Mouse (Mus musculus): ENCODE measurements around the gene Ston2. TPM values are rescaled to one million over a fixed set of nuclear protein-coding genes. Genes with fewer than 3 reads are reported as not detected.

Ston2 gene
- polyA plus RNA-seq, 1 experiment from 2014 or later, result 25.0 TPM

DNA sequence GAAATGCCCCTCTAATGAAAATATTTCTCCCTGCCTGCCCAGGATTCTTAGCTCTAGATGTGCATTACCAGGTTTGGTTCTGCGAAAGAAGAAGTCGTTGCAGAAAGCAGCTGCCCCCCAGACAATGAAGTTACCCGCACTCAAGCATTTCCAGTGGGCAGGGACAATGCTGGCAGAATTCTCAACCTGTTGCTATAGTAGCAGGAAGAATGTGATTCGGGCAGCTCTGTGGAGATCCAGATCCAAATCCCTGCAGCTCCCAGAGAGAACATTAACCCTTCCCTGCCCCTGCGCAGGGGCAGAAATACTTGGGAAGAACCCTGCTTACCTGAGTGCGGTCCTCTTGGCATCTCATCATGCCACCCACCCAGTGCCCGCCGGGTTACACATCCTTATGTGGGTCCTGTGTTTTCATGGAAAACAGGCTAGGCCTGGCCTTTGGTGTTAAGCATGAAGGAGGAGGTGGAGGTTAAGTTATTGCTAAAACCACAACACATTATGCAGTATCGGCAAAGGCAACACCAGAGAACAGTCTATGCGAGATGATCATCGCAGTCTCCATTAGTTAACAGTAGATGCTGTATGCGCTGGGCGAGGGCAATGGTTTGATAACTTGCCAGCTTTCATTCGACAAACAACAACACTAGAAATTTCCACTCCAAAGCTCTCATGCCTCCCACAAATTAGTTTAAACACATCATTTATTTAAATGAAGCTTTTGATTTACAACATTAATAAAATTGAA lies 108.7 kb downstream of the Ston2 start:
- H3K9me3 ChIP-seq (replicated peaks), result no peaks in the 10 kb centered on the region
- H3K9ac ChIP-seq, result no peak overlapping the region
- peaks cover 8% of the 10 kb centered on the region; the same call in 1 of the 2 replicates for H3K36me3 ChIP-seq
- no peak overlapping the region for H3K4me3 ChIP-seq (replicated peaks)
- H3K27me3 ChIP-seq, result no peaks in the 10 kb centered on the region
- no peak overlapping the region for H3K4me2 ChIP-seq
- WGBS (ENCODE audit: insufficient replicate concordance), result 84% methylated on average over 14 of the region's 14 CpGs
- no peak for DNase-seq
- H3K27ac ChIP-seq, result no peak overlapping the region
- ATAC-seq (ENCODE audit: low read depth), result no peak
- peaks cover 16% of the 10 kb centered on the region for H3K4me1 ChIP-seq (replicated peaks)

DNA sequence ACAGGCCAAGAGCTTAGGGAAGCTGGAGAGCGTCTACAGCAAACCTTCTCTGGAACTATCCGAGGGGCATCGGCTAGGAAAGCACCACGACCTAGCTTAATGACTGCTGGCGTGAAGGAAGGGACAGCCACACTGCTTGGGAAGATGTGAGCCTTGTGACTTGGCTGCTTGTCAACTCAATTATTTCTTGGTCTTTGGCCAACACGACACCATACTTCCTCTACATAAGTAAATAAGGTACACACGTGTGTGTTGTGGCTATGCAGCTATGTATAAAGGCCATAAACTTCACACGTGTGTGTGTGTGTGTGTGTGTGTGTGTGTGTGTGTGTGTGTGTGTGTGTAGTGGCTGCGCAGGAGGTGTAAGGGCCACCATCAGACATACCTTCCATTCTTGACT lies 112.2 kb downstream of the Ston2 start:
- H3K27me3 ChIP-seq, result no peaks in the 10 kb centered on the region
- WGBS (ENCODE audit: insufficient replicate concordance), result 83% methylated on average over 9 of the region's 9 CpGs
- ATAC-seq (ENCODE audit: low read depth), result no peak
- H3K4me3 ChIP-seq (replicated peaks), result no peak overlapping the region
- no peak overlapping the region for H3K4me2 ChIP-seq
- H3K27ac ChIP-seq, result no peak overlapping the region
- H3K4me1 ChIP-seq (replicated peaks), result no peaks in the 10 kb centered on the region
- peaks cover 8% of the 10 kb centered on the region; the same call in 1 of the 2 replicates for H3K36me3 ChIP-seq
- H3K9me3 ChIP-seq (replicated peaks), result no peaks in the 10 kb centered on the region
- no peak overlapping the region for H3K9ac ChIP-seq
- DNase-seq, result no peak

GRCm38 (mm10) chr12:91673141-91673540 lies 115.0 kb downstream of the Ston2 start:
- H3K36me3 ChIP-seq, result 0 out of 2 replicates have a peak, but pooled peaks cover under 1% of the 10 kb centered on the region
- H3K4me2 ChIP-seq, result no peak overlapping the region
- H3K27me3 ChIP-seq, result no peaks in the 10 kb centered on the region
- H3K9ac ChIP-seq, result no peak overlapping the region
- no peaks in the 10 kb centered on the region for H3K9me3 ChIP-seq (replicated peaks)
- WGBS (ENCODE audit: insufficient replicate concordance), result 79% methylated on average over 6 of the region's 6 CpGs
- no peak overlapping the region for H3K27ac ChIP-seq
- no peak for ATAC-seq (ENCODE audit: low read depth)
- no peak for DNase-seq
- H3K4me3 ChIP-seq (replicated peaks), result no peak overlapping the region
- peaks cover 12% of the 10 kb centered on the region for H3K4me1 ChIP-seq (replicated peaks)

DNA sequence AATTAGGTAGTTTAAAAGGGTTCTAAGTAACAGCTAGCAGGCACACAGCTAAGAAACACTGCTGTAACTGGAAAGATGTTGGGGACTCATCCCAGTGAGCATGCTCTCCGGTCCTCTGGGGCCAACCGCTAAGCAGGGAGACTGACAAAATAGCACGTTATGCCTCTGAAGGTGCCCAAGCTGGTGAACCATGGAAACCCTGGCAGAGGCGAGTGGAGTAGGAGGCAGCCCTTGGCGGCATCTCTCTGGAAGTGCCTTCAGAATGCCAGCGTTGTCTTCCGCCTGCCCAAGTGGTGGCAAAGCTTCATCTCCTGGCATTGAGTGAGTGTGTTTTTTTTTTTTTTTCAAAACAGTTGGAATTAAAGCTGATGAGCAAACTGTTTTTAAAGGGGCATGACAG lies 115.7 kb downstream of the Ston2 start:
- Histone ChIP-seq H3K36me3 (no peaks in the 10 kb centered on the region), H3K9ac (no peak overlapping the region), H3K4me1 (replicated peaks) (peaks cover 17% of the 10 kb centered on the region), H3K27ac (no peak overlapping the region), H3K9me3 (replicated peaks) (no peaks in the 10 kb centered on the region), H3K4me3 (replicated peaks) (no peak overlapping the region), H3K4me2 (no peak overlapping the region), H3K27me3 (no peaks in the 10 kb centered on the region)
- ATAC-seq (ENCODE audit: low read depth) (no peak), DNase-seq (no peak)
- 90% methylated on average over 7 of the region's 7 CpGs for WGBS (ENCODE audit: insufficient replicate concordance)

GRCm38 (mm10) chr12:91668529-91669245 lies 119.5 kb downstream of the Ston2 start:
- H3K4me2 ChIP-seq, result no peak overlapping the region
- peak; percentile 15 for DNase-seq
- peak; percentile 77 for ATAC-seq (ENCODE audit: low read depth)
- peaks cover 29% of the 10 kb centered on the region for H3K4me1 ChIP-seq (replicated peaks)
- H3K36me3 ChIP-seq, result no peaks in the 10 kb centered on the region
- H3K27me3 ChIP-seq, result no peaks in the 10 kb centered on the region
- H3K9ac ChIP-seq, result no peak overlapping the region
- peak overlapping the region; percentile 44; the same call in 1 of the 2 replicates for H3K27ac ChIP-seq
- no peak overlapping the region for H3K4me3 ChIP-seq (replicated peaks)
- WGBS (ENCODE audit: insufficient replicate concordance), result 30% methylated on average over 16 of the region's 16 CpGs
- H3K9me3 ChIP-seq (replicated peaks), result no peaks in the 10 kb centered on the region

DNA sequence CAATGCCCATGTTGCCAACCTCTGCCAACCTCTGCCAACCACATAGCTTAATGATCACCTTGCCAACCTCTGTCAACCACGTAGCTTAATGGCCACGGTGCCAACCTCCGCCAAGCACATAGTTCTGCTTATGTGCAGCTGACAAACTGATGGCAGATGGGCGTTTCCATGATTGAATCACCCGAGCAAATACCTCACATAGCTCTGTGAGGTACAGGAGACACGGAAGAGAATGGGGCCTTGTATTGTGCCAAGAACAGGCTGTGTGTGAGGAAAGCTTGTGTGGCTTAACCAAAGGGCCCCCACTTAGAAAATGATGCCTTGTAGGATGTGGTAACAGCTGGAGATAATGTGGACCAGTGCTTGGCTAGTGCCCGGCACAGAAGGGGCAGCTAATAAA lies 120.4 kb downstream of the Ston2 start:
- no peaks in the 10 kb centered on the region for H3K9me3 ChIP-seq (replicated peaks)
- ATAC-seq (ENCODE audit: low read depth) (no peak), DNase-seq (no peak)
- peaks cover 29% of the 10 kb centered on the region for H3K4me1 ChIP-seq (replicated peaks)
- no peaks in the 10 kb centered on the region for H3K27me3 ChIP-seq
- no peak overlapping the region for H3K4me2 ChIP-seq
- H3K4me3 ChIP-seq (replicated peaks), result no peak overlapping the region
- 76% methylated on average over 7 of the region's 7 CpGs for WGBS (ENCODE audit: insufficient replicate concordance)
- H3K9ac ChIP-seq, result no peak overlapping the region
- H3K27ac ChIP-seq, result no peak overlapping the region
- H3K36me3 ChIP-seq, result no peaks in the 10 kb centered on the region

DNA sequence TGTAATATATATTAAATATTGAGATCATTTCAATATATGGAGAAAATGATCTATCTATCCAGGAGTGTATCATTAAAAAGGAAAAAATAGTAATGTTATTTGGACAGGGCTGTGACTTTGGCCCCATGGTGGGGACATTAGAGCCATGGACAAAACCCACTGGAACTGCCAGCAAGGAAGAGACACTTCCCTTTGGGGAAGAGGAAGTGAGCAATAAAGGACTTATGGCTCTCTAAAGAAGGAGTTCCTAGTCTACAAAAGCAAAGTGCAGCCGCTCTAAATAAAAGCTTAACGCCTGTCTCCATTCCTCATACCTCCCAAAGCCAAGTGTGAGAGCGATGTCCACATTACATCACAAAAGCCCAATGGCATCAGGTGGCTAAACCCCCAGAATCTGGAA lies 121.6 kb downstream of the Ston2 start:
- no peaks in the 10 kb centered on the region for H3K27me3 ChIP-seq
- H3K9me3 ChIP-seq (replicated peaks), result no peaks in the 10 kb centered on the region
- ATAC-seq (ENCODE audit: low read depth), result no peak
- peaks cover 29% of the 10 kb centered on the region for H3K4me1 ChIP-seq (replicated peaks)
- no peaks in the 10 kb centered on the region for H3K36me3 ChIP-seq
- 64% methylated on average over 3 of the region's 3 CpGs for WGBS (ENCODE audit: insufficient replicate concordance)
- H3K4me3 ChIP-seq (replicated peaks), result no peak overlapping the region
- no peak for DNase-seq
- no peak overlapping the region for H3K4me2 ChIP-seq
- H3K9ac ChIP-seq, result no peak overlapping the region
- H3K27ac ChIP-seq, result no peak overlapping the region

DNA sequence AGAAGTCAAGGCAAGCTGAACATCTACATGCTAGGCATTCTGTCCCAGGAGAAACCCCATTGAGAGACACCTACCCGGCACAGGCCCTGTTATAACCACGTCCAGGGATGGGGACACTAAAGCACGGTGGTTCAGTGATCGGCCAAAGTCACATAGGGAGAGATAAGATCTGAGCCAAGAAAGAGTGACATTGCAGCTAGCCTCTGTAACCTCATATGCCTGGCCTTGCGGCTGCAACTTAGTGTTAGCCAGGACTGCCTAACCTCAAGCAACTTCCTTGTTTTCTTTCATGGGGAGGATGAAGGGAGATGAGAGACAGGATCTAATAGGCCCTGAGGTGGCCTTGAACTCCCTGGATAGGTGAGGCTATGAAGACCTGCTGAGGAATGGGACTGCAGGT lies 122.8 kb downstream of the Ston2 start:
- Histone ChIP-seq H3K4me1 (replicated peaks) (peaks cover 34% of the 10 kb centered on the region), H3K4me2 (no peak overlapping the region), H3K9me3 (replicated peaks) (no peaks in the 10 kb centered on the region), H3K27me3 (no peaks in the 10 kb centered on the region), H3K36me3 (no peaks in the 10 kb centered on the region), H3K9ac (no peak overlapping the region), H3K27ac (no peak overlapping the region), H3K4me3 (replicated peaks) (no peak overlapping the region)
- 37% methylated on average over 5 of the region's 5 CpGs for WGBS (ENCODE audit: insufficient replicate concordance)
- DNase-seq (no peak), ATAC-seq (ENCODE audit: low read depth) (no peak)

GRCm38 (mm10) chr12:91663260-91663659 lies 124.9 kb downstream of the Ston2 start:
- ATAC-seq (ENCODE audit: low read depth) (no peak), DNase-seq (no peak)
- Histone ChIP-seq H3K36me3 (no peaks in the 10 kb centered on the region), H3K9ac (no peak overlapping the region), H3K4me1 (replicated peaks) (peaks cover 22% of the 10 kb centered on the region), H3K4me3 (replicated peaks) (no peak overlapping the region), H3K27ac (no peak overlapping the region), H3K9me3 (replicated peaks) (no peaks in the 10 kb centered on the region), H3K27me3 (no peaks in the 10 kb centered on the region), H3K4me2 (no peak overlapping the region)
- 79% methylated on average over 6 of the region's 6 CpGs for WGBS (ENCODE audit: insufficient replicate concordance)

GRCm38 (mm10) chr12:91662844-91663243 lies 125.3 kb downstream of the Ston2 start:
- Histone ChIP-seq H3K27me3 (no peaks in the 10 kb centered on the region), H3K9me3 (replicated peaks) (no peaks in the 10 kb centered on the region), H3K9ac (no peak overlapping the region), H3K4me1 (replicated peaks) (peaks cover 19% of the 10 kb centered on the region), H3K4me2 (no peak overlapping the region), H3K36me3 (no peaks in the 10 kb centered on the region), H3K27ac (no peak overlapping the region), H3K4me3 (replicated peaks) (no peak overlapping the region)
- 80% methylated on average over 4 of the region's 4 CpGs for WGBS (ENCODE audit: insufficient replicate concordance)
- ATAC-seq (ENCODE audit: low read depth) (no peak), DNase-seq (no peak)

- 77% methylated on average over 12 of the region's 12 CpGs for WGBS (ENCODE audit: insufficient replicate concordance)
- no peaks in the 10 kb centered on the region for H3K9me3 ChIP-seq (replicated peaks)
These were observed 127.4 kb downstream of the Ston2 start for GRCm38 (mm10) chr12:91660640-91661417.

More at GRCm38 (mm10) chr12:91660640-91661417, 127.4 kb downstream of the Ston2 start:
- no peak overlapping the region for H3K27ac ChIP-seq
- ATAC-seq (ENCODE audit: low read depth) (no peak), DNase-seq (no peak)
- H3K9ac ChIP-seq, result no peak overlapping the region
- no peak overlapping the region for H3K4me2 ChIP-seq
- H3K4me3 ChIP-seq (replicated peaks), result no peak overlapping the region
- no peaks in the 10 kb centered on the region for H3K36me3 ChIP-seq
- peaks cover 8% of the 10 kb centered on the region; the same call in 1 of the 2 replicates for H3K4me1 ChIP-seq (replicated peaks)
- no peaks in the 10 kb centered on the region for H3K27me3 ChIP-seq

Measured in liver, embryonic 13.5 days (tissue).